Mouse (Mus musculus): ENCODE measurements at regions not wholly inside any gene's neighbourhood (a gene's known extent, or its start where the extent isn't known, plus 50 kb on each side); places are given as distances from the start of the nearest gene placed in this dataset.

- TF ChIP-seq CTCF (IDR thresholded peaks at IDR 0.05; ENCODE audit: extremely low read depth, insufficient read depth, insufficient read length, insufficient replicate concordance) (no peak), POLR2A (IDR thresholded peaks at IDR 0.05; ENCODE audit: low read depth, low read length) (no peak)
Measured at GRCm38 (mm10) chr14:58663946-58664345, 478.7 kb downstream of the 1700129C05Rik start.

All from spleen, adult 2 months (tissue).